Mouse (Mus musculus) stomach, embryonic 14.5 days (tissue): Measurements from ENCODE around the gene Pla2g1b. TPM values are rescaled to one million over a fixed set of nuclear protein-coding genes. Genes with fewer than 3 reads are reported as not detected.

Experiments
- ATAC-seq: fragments of 200-750 bp; cut with Nextera tagmentation; 2 replicates; pipeline ENCODE4 v1.8.0; 2017; ENCODE audit warnings: low read depth, moderate TSS enrichment; ENCODE audit not compliant: insufficient number of reproducible peaks, insufficient read depth, low FRiP score
- H3K27ac ChIP-seq: fragments of 300-500 bp; sonication (generic); 2 replicates; pipeline ENCODE4 v1.5.1; 2014; ENCODE audit warnings: mild to moderate bottlenecking, low read length, moderate library complexity, mixed read lengths
- H3K27me3 ChIP-seq: fragments of 300-500 bp; sonication (generic); 2 replicates; pipeline ENCODE4 v1.6.1; 2014; ENCODE audit warnings: low read length, control low read depth, mixed read lengths; ENCODE audit not compliant: control insufficient read depth, insufficient read depth
- H3K36me3 ChIP-seq: fragments of 300-500 bp; sonication (generic); 2 replicates; pipeline ENCODE4 v1.6.1; 2014; ENCODE audit warnings: mild to moderate bottlenecking, control low read depth, low read length, moderate library complexity, mixed read lengths; ENCODE audit not compliant: control insufficient read depth, insufficient read depth
- H3K4me1 ChIP-seq: fragments of 300-500 bp; sonication (generic); 2 replicates; pipeline ENCODE4 v1.6.1; 2014; ENCODE audit warnings: low read length, control low read depth, mixed read lengths; ENCODE audit not compliant: control insufficient read depth, insufficient read depth
- H3K4me2 ChIP-seq: fragments of 300-500 bp; sonication (generic); replicated peaks from 2 replicates; pipeline ENCODE4 v1.6.1; 2014; ENCODE audit warnings: low read depth, low read length, control low read depth
- H3K4me3 ChIP-seq: fragments of 300-500 bp; sonication (generic); 2 replicates; pipeline ENCODE4 v1.5.1; 2014; ENCODE audit warnings: low read depth, low read length, control low read depth
- H3K9ac ChIP-seq: fragments of 300-500 bp; sonication (generic); replicated peaks from 2 replicates; pipeline ENCODE4 v1.6.1; 2014; ENCODE audit warnings: low read depth, mild to moderate bottlenecking, control low read depth, low read length, moderate library complexity, mixed read lengths
- H3K9me3 ChIP-seq: fragments of 300-500 bp; sonication (generic); 2 replicates; pipeline ENCODE4 v1.6.1; 2016; ENCODE audit warnings: low read depth, low read length, control low read depth; ENCODE audit not compliant: control insufficient read depth
- WGBS: fragments of 180-500 bp; shearing (Covaris S2); extraction: QIAGEN DNeasy Blood & Tissue Kit; methylation state at CpG from one replicate; pipeline ENCODE4 v1.1.7; 2014; 5-methylcytosine and 5-hydroxymethylcytosine counted together
- polyA plus RNA-seq: library from polyadenylated mRNA; unstranded; fragments of >200 nt; fragmentation: Nextera tagmentation; extraction: Ambion mirVana; gene quantifications from 2 replicates; pipeline ENCODE4 v1.2.1, GENCODE M21; 2014

Gene Pla2g1b
- polyA plus RNA-seq, 1 experiment from 2014 or later = 20.2 TPM

DNA sequence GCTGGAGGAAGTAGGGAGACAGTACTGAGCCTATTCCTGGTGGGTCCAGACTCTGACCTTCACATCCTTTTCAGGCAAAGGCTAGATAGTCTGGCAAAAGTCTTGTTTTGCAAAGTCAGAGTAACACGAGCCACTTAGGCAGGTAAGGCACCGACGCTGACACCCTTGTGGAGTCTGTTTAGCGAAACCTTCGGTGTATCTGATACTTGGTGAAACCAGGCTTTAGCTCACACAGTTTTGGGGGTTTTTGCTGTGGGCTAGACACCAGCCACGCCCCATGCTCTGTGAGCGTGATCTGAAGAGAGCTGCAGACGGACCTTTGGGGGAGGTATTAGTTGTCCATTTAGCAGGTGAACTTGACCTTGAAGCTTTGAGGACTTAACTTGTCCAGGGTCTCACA is 32.9 kb upstream of the Pla2g1b start:
- Histone ChIP-seq H3K27ac (no peak overlapping the region), H3K9me3 (no peaks in the 10 kb centered on the region), H3K36me3 (peaks cover 4% of the 10 kb centered on the region; the same call in 1 of the 2 replicates), H3K4me3 (no peak overlapping the region), H3K27me3 (no peaks in the 10 kb centered on the region), H3K9ac (no peak overlapping the region), H3K4me2 (no peak overlapping the region), H3K4me1 (peaks cover 53% of the 10 kb centered on the region)
- 80% methylated on average over 8 of the region's 8 CpGs for WGBS
- ATAC-seq = no peak

DNA sequence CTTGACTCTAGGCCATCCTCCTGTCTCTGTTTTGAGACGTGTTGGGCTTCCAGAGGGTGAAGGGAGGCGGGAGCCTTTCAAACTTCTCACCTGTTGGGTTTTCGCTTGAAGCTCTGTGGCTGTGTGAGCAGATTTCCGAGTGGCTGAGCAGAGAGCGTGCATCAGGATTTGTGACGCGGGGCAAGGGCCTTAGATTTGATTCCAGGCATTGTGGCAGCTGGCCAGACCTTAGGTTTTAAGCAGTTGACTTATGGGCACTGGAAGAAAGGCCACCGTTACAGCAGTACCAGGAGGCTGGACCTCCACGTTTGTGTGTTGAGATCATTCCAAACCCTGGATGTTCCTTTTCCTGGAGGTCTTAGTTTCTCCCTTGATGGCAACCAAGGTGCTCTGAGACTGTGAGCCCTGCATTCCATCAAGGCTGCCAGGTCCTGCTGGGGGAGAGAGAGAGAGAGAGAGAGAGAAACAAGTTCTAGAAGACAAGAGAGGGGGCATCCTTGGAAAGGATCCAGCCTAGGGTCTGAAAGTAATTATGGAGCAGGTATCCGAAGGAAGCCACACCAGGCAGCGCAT is 31.7 kb upstream of the Pla2g1b start:
- H3K9me3 ChIP-seq = no peaks in the 10 kb centered on the region
- no peaks in the 10 kb centered on the region for H3K27me3 ChIP-seq
- H3K4me3 ChIP-seq = no peak overlapping the region
- H3K9ac ChIP-seq = no peak overlapping the region
- peaks cover 10% of the 10 kb centered on the region for H3K36me3 ChIP-seq
- peaks cover 47% of the 10 kb centered on the region for H3K4me1 ChIP-seq
- no peak overlapping the region for H3K4me2 ChIP-seq
- H3K27ac ChIP-seq = no peak overlapping the region; the same call in 1 of the 2 replicates
- ATAC-seq = no peak
- 59% methylated on average over 11 of the region's 11 CpGs for WGBS

- Histone ChIP-seq H3K4me2 (no peak overlapping the region), H3K4me1 (peaks cover 47% of the 10 kb centered on the region), H3K27me3 (no peaks in the 10 kb centered on the region), H3K36me3 (peaks cover 10% of the 10 kb centered on the region), H3K27ac (peak overlapping the region; percentile 96), H3K9me3 (no peaks in the 10 kb centered on the region), H3K4me3 (no peak overlapping the region), H3K9ac (no peak overlapping the region)
- no peak for ATAC-seq
- WGBS = 56% methylated on average over 15 of the region's 15 CpGs
Observed at GRCm38 (mm10) chr5:115434853-115435754, 31.0 kb upstream of the Pla2g1b start.

- Histone ChIP-seq H3K4me2 (peak overlapping the region; percentile 64), H3K9me3 (no peaks in the 10 kb centered on the region), H3K9ac (peak overlapping the region; percentile 48; the same call in 1 of the 2 replicates), H3K27ac (peak overlapping the region; percentile 96), H3K4me1 (peaks cover 47% of the 10 kb centered on the region), H3K27me3 (no peaks in the 10 kb centered on the region), H3K4me3 (peak overlapping the region; percentile 31), H3K36me3 (peaks cover 10% of the 10 kb centered on the region)
- no peak for ATAC-seq
- WGBS = 20% methylated on average over 8 of the region's 8 CpGs
Observed at GRCm38 (mm10) chr5:115435755-115436379, 30.2 kb upstream of the Pla2g1b start.

DNA sequence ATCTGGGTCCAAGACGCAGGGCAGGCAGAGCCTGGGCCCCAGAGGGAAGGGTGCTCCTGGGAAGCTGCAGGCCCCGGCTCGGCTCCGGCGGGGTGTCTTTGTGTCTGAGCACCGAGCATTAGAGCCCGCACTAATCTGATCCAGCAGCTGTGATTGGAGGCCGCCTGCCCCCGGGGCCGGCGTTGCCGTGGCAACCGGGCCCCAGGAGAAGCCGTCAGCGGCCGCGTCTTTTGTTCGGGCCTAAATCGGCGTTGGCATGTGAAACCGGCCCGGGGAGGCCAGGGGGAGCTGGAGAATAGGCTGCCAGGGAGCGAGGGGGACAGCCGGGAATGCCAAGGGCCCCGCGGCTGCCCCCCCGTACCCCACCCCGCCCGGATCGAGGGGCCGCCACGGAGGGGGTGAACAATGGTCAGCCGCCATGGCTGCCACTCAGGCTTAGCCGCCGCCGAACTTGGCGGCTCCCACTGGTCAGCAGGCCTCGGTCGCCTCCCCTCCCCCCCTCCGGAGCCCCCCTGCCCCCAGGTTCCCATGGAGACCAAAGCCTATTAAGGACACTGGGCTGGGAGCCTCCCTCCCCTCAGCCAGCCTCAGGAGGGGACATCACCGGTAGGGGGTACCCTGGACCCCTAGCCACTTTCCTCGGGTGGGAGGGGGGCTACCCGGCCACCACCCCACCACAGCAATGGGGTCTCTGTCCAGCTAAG is 29.5 kb upstream of the Pla2g1b start:
- Histone ChIP-seq H3K4me1 (peaks cover 41% of the 10 kb centered on the region), H3K4me2 (peak overlapping the region; percentile 64), H3K27ac (peak overlapping the region; percentile 96), H3K4me3 (peak overlapping the region; percentile 31), H3K27me3 (no peaks in the 10 kb centered on the region), H3K36me3 (peaks cover 10% of the 10 kb centered on the region), H3K9ac (peak overlapping the region; percentile 48), H3K9me3 (no peaks in the 10 kb centered on the region)
- peak; percentile 89 for ATAC-seq
- under 1% methylated on average over 43 of the region's 43 CpGs for whole genome bisulfite sequencing

DNA sequence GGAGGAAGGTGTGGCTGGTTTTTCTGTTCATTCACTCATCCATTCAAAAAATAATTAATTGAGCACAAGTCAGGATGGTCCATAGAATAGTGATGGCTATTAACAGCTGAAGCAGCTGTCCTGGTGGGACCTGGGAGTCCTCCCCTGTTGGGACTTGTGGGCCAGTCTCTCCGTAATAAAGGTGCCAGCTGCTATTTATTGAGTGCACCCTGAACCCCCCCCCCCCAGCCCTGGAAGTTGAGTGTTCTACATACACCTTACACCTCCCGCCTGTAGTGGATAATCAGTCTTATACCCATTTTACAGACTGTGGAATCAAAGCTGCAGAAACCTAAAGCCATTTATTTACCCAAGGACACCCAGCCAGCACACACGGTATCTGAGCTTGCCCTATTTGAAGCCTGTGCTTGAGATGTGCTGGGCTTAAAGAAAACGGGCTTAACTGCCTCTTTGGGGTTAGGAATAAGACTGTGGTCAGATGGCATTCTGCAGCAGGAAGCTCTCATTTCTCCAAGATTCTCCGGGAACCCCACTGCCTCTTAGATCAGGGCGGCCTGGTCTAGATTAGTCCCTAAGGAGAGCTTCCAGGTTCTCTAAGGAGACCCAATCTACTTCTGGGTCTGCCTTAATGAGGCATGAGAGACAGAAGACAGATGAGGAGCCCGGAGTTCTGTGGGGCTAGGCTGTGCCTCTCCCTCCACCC is 28.7 kb upstream of the Pla2g1b start:
- Histone ChIP-seq H3K9ac (peak overlapping the region; percentile 48; the same call in 1 of the 2 replicates), H3K27me3 (no peaks in the 10 kb centered on the region), H3K4me1 (peaks cover 33% of the 10 kb centered on the region), H3K4me3 (no peak overlapping the region), H3K9me3 (no peaks in the 10 kb centered on the region), H3K36me3 (peaks cover 10% of the 10 kb centered on the region), H3K27ac (peak overlapping the region; percentile 96), H3K4me2 (peak overlapping the region; percentile 64)
- ATAC-seq = no peak
- 59% methylated on average over 7 of the region's 7 CpGs for WGBS

DNA sequence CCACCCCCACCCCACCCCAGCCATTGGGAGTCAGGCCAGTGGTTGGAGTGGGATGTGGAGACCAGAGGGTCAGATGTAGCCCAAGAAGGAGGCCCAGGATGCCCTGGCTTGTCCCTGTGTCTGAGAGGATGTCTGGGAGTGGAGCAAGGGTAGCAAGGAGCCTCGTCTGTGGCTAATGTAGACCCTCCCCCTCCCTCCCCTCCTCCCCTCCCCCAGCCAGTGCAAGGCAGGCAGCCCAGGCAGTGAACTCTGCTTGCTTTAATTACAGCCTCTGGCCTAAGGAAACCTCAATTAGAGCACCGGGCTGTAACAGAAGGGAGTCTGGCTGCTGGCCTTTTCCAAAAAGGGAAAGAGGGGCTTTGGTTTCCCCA is 28.1 kb upstream of the Pla2g1b start:
- H3K4me1 ChIP-seq = peaks cover 33% of the 10 kb centered on the region
- H3K27ac ChIP-seq = peak overlapping the region; percentile 21; the same call in 1 of the 2 replicates
- ATAC-seq = no peak
- no peak overlapping the region for H3K4me2 ChIP-seq
- no peak overlapping the region for H3K9ac ChIP-seq
- no peaks in the 10 kb centered on the region for H3K9me3 ChIP-seq
- no peak overlapping the region for H3K4me3 ChIP-seq
- 36% methylated on average over 2 of the region's 2 CpGs for WGBS
- no peaks in the 10 kb centered on the region for H3K27me3 ChIP-seq
- H3K36me3 ChIP-seq = peaks cover 15% of the 10 kb centered on the region
